Mouse (Mus musculus) bone marrow macrophage, adult 2 months (primary cell): Measurements from ENCODE around the gene Pla2g5. TPM values are rescaled to one million over a fixed set of nuclear protein-coding genes. Genes with fewer than 3 reads are reported as not detected.
A peak's percentile ranks its signal among the peaks of the same experiment; 100 is the strongest.

Source experiments
- H3K27ac ChIP-seq: 2 replicates; pipeline ENCODE4 v1.5.1; 2012; ENCODE audit warnings: low read depth, low read length; ENCODE audit not compliant: insufficient read depth
- H3K4me1 ChIP-seq: 2 replicates; pipeline ENCODE4 v1.6.1; 2012; ENCODE audit warnings: low read length; ENCODE audit not compliant: control insufficient read depth, insufficient read depth
- H3K4me3 ChIP-seq: 2 replicates; pipeline ENCODE4 v1.5.1; 2012; ENCODE audit warnings: mild to moderate bottlenecking, low read length, moderate library complexity; ENCODE audit not compliant: insufficient read depth
- CTCF ChIP-seq: IDR thresholded peaks from 2 replicates; pipeline ENCODE4 v1.5.1; 2012; ENCODE audit warnings: low read depth, mild to moderate bottlenecking, low read length, moderate library complexity
- POLR2A ChIP-seq: IDR thresholded peaks from 2 replicates; pipeline ENCODE4 v1.6.1; 2012; ENCODE audit warnings: mild to moderate bottlenecking, low read depth, low read length, borderline replicate concordance
- polyA plus RNA-seq: library from polyadenylated mRNA; stranded (reverse); fragments of >200 nt; gene quantifications from 2 replicates; pipeline ENCODE4 v1.2.4, GENCODE M21; 2012; ENCODE audit not compliant: missing spikeins, insufficient read depth, insufficient read length

Gene Pla2g5
- polyA plus RNA-seq, 1 experiment, result not detected

GRCm38 (mm10) chr4:138800134-138800744 lies 63.0 kb downstream of the Pla2g5 start:
- TF ChIP-seq CTCF, result no peak
- H3K4me3 ChIP-seq, result no peak overlapping the region
- H3K4me1 ChIP-seq, result no peaks in the 10 kb centered on the region
- no peak overlapping the region for H3K27ac ChIP-seq

DNA sequence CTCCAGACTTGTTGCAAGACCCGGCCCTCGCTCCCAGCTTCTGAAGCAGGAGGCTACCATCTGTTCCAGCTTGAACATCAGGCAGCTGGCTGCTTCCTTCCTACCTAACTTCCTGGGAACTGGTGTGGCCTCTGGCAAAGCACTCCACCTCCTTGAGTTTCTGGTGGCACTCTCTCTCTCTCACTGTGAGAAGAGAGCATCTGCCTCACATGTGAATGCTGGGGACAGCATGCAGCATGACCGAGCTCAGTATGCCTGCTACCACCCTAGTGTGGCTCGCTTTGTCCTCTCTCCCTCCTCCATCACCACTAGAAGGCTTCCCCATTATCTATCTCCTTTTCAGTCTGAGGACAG lies 66.1 kb downstream of the Pla2g5 start:
- TF ChIP-seq CTCF (no peak), POLR2A (no peak)
- no peaks in the 10 kb centered on the region for H3K4me1 ChIP-seq
- no peak overlapping the region for H3K4me3 ChIP-seq
- no peak overlapping the region for H3K27ac ChIP-seq

- Histone ChIP-seq H3K27ac (no peak overlapping the region), H3K4me1 (no peaks in the 10 kb centered on the region), H3K4me3 (no peak overlapping the region)
- no peak for TF ChIP-seq POLR2A
These were observed 66.6 kb downstream of the Pla2g5 start for GRCm38 (mm10) chr4:138796513-138797216.

- no peaks in the 10 kb centered on the region for H3K4me1 ChIP-seq
- no peak overlapping the region for H3K4me3 ChIP-seq
- TF ChIP-seq POLR2A, result no peak
- H3K27ac ChIP-seq, result no peak overlapping the region
These were observed 68.9 kb downstream of the Pla2g5 start for GRCm38 (mm10) chr4:138794344-138794743.

GRCm38 (mm10) chr4:138793276-138793675 lies 70.0 kb downstream of the Pla2g5 start:
- Histone ChIP-seq H3K27ac (no peak overlapping the region), H3K4me3 (no peak overlapping the region), H3K4me1 (no peaks in the 10 kb centered on the region)
- TF ChIP-seq CTCF, result peak; percentile 41; the same call in 1 of the 2 replicates
- no peak for TF ChIP-seq POLR2A

DNA sequence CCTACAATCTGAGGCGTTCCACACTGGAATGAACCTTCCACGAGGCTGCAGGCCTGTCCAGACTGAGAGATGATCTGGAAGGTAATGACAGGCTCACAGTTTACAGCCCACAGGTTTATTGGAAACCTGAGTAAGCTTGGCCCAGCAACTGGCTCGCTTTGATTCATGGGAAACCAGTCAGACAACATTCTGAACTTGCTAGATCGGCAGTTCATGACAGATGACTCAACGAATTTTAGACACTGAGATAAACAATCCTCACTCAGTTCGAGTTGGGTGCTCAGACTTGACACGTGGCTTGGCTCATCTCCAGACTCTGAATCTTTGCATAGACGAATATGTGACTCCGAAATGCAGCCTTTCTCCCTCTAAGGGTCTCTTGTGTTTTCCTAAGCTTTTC lies 70.7 kb downstream of the Pla2g5 start:
- H3K4me1 ChIP-seq, result no peaks in the 10 kb centered on the region
- H3K4me3 ChIP-seq, result no peak overlapping the region
- no peak overlapping the region for H3K27ac ChIP-seq
- TF ChIP-seq POLR2A (no peak), CTCF (no peak)

DNA sequence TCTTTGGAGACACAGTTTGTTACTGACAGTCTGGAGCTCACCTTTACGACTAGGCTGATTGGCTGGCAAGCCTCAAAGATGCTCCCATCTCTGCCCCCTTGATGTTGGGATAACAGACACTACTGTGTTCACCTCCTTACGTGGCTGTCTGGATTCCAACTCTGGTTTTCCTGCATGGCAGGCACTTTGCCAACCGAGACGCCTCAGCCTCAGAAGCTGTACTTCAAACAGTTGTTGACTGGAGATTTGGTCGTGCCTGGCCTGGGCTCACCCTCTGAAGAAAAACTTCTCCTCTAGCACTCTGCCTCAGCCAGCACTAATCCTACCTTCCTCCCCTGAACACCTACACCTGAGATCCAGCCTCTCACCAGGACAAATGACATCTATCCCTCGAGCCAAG lies 71.8 kb downstream of the Pla2g5 start:
- Histone ChIP-seq H3K4me1 (peaks cover 2% of the 10 kb centered on the region), H3K27ac (no peak overlapping the region), H3K4me3 (no peak overlapping the region)
- TF ChIP-seq CTCF, result no peak
- TF ChIP-seq POLR2A, result no peak

DNA sequence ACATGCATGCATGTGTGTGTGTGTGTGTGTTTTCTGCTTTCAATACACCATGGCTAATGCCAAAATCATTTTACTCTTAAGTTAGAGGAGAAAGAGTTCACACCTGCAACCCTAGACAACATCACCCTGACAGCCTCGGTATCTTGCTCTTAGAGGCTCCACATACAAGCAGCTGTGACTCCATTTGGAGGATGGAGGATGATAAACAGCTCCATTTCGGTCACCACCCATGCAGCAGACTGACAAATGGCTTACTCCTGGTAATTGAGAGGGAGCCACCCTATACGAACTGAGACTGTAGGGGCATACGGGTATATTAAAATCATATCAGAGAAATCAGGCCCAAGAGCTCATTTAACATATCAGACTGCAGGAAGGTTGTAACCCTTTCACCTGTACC lies 74.9 kb downstream of the Pla2g5 start:
- H3K4me3 ChIP-seq, result no peak overlapping the region
- no peak overlapping the region for H3K27ac ChIP-seq
- no peak for TF ChIP-seq POLR2A
- no peak for TF ChIP-seq CTCF
- peaks cover 2% of the 10 kb centered on the region for H3K4me1 ChIP-seq

DNA sequence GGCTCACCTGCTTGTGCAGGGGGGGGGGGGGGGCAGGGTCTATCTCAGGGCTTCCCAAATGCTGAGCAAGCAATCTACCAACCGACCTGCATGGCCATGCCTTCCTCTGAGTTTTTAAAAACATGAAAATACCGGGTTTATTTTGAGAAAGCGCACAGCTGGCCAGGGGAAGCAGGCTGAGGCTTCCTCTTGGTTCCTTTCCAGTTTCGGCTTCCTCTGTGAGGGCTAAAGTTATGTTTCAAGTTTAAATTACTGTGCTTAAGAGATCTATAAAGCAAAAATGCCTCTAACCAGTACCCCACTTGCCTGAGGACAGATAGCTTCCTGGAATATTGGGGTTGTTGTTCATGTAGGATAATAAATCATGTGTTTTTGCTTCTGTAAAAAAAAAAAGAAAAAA lies 77.1 kb downstream of the Pla2g5 start:
- TF ChIP-seq POLR2A (no peak), CTCF (no peak)
- Histone ChIP-seq H3K27ac (no peak overlapping the region), H3K4me3 (no peak overlapping the region), H3K4me1 (peaks cover 2% of the 10 kb centered on the region)

GRCm38 (mm10) chr4:138785721-138786120 lies 77.6 kb downstream of the Pla2g5 start:
- H3K27ac ChIP-seq, result no peak overlapping the region
- TF ChIP-seq POLR2A (no peak), CTCF (0 out of 2 replicates have a peak, but pooled peaks have one; percentile 16)
- H3K4me1 ChIP-seq, result peaks cover 2% of the 10 kb centered on the region
- no peak overlapping the region for H3K4me3 ChIP-seq

DNA sequence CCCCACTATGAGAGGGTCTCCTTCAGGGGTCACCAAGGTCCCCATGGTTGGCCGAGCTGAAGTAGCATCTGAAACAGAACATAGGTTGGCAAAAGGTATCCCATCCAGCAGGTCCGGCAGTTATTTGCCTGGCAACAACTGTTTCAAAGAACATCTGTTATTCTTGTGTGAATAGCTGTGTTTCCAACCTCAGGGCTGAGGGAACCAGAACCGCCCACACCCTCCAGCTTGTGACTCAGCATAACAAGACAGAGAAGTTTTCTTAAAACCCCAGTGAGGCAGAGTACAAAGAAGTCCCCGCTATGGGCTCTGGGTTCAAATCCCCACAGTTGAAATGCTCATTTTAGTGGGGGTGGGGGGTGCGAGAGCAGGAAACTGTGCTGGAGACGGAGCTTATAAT lies 81.2 kb downstream of the Pla2g5 start:
- H3K4me1 ChIP-seq, result peaks cover 2% of the 10 kb centered on the region
- TF ChIP-seq CTCF (no peak), POLR2A (no peak)

More for the DNA sequence above, 81.2 kb downstream of the Pla2g5 start:
- H3K4me3 ChIP-seq, result no peak overlapping the region
- no peak overlapping the region for H3K27ac ChIP-seq
